Mouse (Mus musculus) subcutaneous adipose tissue, adult 2 months (tissue): ENCODE results near the gene Ttc14. TPM values are rescaled to one million over a fixed set of nuclear protein-coding genes. Genes with fewer than 3 reads are reported as not detected.

ENCODE experiments used
- polyA plus RNA-seq: library from polyadenylated mRNA; depleted of rRNA; stranded (reverse); fragments of >200 nt; gene quantifications from 2 replicates; pipeline ENCODE4 v1.2.3, GENCODE M21; 2012; ENCODE audit warnings: low replicate concordance; rRNA removed

Ttc14 gene
- 11.0 and 28.1 TPM in 2 replicates for polyA plus RNA-seq

GRCm38 (mm10) chr3:33799617-33800512 is at the start of gene Ttc14:
Ttc14 (plus strand) TSS chr3:33799832.

GRCm38 (mm10) chr3:33843801-33844632 is 44.4 kb downstream of the Ttc14 start, which contains the start of gene Ccdc39:
Ccdc39 (minus strand) TSS chr3:33844310.

Other genes starting within 250 kb of the Ttc14 start
- gene Ccdc39, start 44.5 kb downstream of the Ttc14 start, polyA plus RNA-seq: 1.6 and 5.2 TPM in 2 replicates
- gene Fxr1, start 220.1 kb downstream of the Ttc14 start, polyA plus RNA-seq: 19.1 and 22.5 TPM in 2 replicates